ENCODE assay signal across 21 mouse cellular contexts in the genomic region with DNA sequence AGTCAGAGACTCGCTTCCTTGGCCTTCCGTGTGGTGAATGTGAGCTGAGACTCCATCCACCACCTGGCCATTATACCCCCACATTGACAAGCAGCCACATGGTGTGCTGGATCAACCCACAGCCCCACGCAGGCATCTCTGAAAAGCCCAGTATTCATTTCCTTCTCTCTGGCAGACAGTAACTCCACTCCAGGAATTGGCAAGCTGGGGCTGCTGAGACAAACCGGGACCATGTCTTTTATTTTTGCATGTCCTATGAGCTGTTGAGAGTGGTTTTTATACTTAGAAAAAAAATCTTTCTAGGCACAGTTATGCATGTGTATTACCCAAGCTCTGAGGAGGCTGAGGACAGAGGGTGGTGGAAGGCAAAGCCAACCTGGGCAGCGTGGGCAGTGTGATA.
DNase-seq lines count a peak whose midpoint lies in the region; ATAC-seq and TF ChIP-seq lines count a peak whose summit lies in the region.
"Had no signal": no experiment of that assay in that cellular context is flagged by ENCODE, and none has a peak within 500 bp of the region (broad histone marks: within the 10 kb centered on the region; RNA-seq: fewer than 3 reads in every experiment).

No protein-coding gene starts in this region.

- H3K9ac ChIP-seq in midbrain, embryonic 13.5 days (replicated peaks), result no peak overlapping the region
- H3K9ac ChIP-seq in stomach, postnatal 0 days (ENCODE audit: low read length), result no peak overlapping the region
- no peak overlapping the region for H3K9ac ChIP-seq in hindbrain, postnatal 0 days (replicated peaks; ENCODE audit: low read length)
- H3K9ac ChIP-seq: embryonic facial prominence, embryonic 15.5 days; forebrain, embryonic 12.5 days; hindbrain, embryonic 15.5 days; limb, embryonic 12.5 days; liver, embryonic 14.5 days had no signal

- no peak overlapping the region for H3K27ac ChIP-seq in midbrain, embryonic 13.5 days
- no peak overlapping the region for H3K27ac ChIP-seq in stomach, postnatal 0 days (replicated peaks)
- H3K27ac ChIP-seq in hindbrain, postnatal 0 days, result no peak overlapping the region
- H3K27ac ChIP-seq: embryonic facial prominence, embryonic 15.5 days; forebrain, embryonic 12.5 days; heart, embryonic 10.5 days; hindbrain, embryonic 15.5 days; limb, embryonic 12.5 days; liver, embryonic 14.5 days had no signal

- TF ChIP-seq CTCF in stomach, postnatal 0 days (IDR thresholded peaks at IDR 0.05; ENCODE audit: low read depth), result no peak
- TF ChIP-seq CTCF in hindbrain, postnatal 0 days (IDR thresholded peaks at IDR 0.05; ENCODE audit: low read depth), result no peak

- peak; percentile 57 to 76 for DNase-seq in cerebellum, postnatal 14 days
- peak; percentile 33 for DNase-seq in left cerebral cortex, adult 11 months (ENCODE audit: low spot score)
- DNase-seq in right cerebral cortex, postnatal 10 days (ENCODE audit: low spot score in 2 of 2), result peak; percentile 70 to 81
- no peak for DNase-seq in stomach, postnatal 0 days (ENCODE audit: low spot score)
- no peak for DNase-seq in hindbrain, postnatal 0 days (ENCODE audit: low spot score)
- DNase-seq: adrenal gland, postnatal 14 days; gastrocnemius, postnatal 10 days; kidney, adult 18-20 months; kidney, postnatal 25 days; thymus, postnatal 14 days had no signal

- no peak for TF ChIP-seq EP300 in stomach, postnatal 0 days (optimal IDR thresholded peaks at IDR 0.05)

- H3K9me3 ChIP-seq in midbrain, embryonic 13.5 days, result no peaks in the 10 kb centered on the region
- H3K9me3 ChIP-seq in stomach, postnatal 0 days (ENCODE audit: control insufficient read depth, low read length), result no peaks in the 10 kb centered on the region
- H3K9me3 ChIP-seq in hindbrain, postnatal 0 days (ENCODE audit: low read length), result no peaks in the 10 kb centered on the region
- H3K9me3 ChIP-seq: embryonic facial prominence, embryonic 15.5 days; forebrain, embryonic 12.5 days; heart, embryonic 10.5 days; hindbrain, embryonic 15.5 days; limb, embryonic 12.5 days; megakaryocyte, embryonic 14.5 days had no signal

- no peaks in the 10 kb centered on the region for H3K27me3 ChIP-seq in midbrain, embryonic 13.5 days
- no peaks in the 10 kb centered on the region for H3K27me3 ChIP-seq in stomach, postnatal 0 days (ENCODE audit: control insufficient read depth, insufficient read depth, low read length)
- H3K27me3 ChIP-seq in hindbrain, postnatal 0 days (ENCODE audit: insufficient read depth, low read length), result no peaks in the 10 kb centered on the region
- H3K27me3 ChIP-seq: forebrain, embryonic 12.5 days; hindbrain, embryonic 15.5 days; limb, embryonic 12.5 days had no signal

- no peaks in the 10 kb centered on the region for H3K36me3 ChIP-seq in midbrain, embryonic 13.5 days
- H3K36me3 ChIP-seq in stomach, postnatal 0 days (ENCODE audit: control insufficient read depth, insufficient read depth, low read length), result no peaks in the 10 kb centered on the region
- H3K36me3 ChIP-seq in hindbrain, postnatal 0 days (ENCODE audit: insufficient read depth, low read length), result no peaks in the 10 kb centered on the region
- H3K36me3 ChIP-seq: embryonic facial prominence, embryonic 15.5 days; forebrain, embryonic 12.5 days; heart, embryonic 10.5 days; hindbrain, embryonic 15.5 days; limb, embryonic 12.5 days had no signal

- WGBS in midbrain, embryonic 13.5 days, result 74% methylated on average over 5 of the region's 5 CpGs
- WGBS in stomach, postnatal 0 days, result 69% methylated on average over 5 of the region's 5 CpGs
- WGBS in hindbrain, postnatal 0 days, result 45% methylated on average over 5 of the region's 5 CpGs

- no peak overlapping the region for H3K4me2 ChIP-seq in midbrain, embryonic 13.5 days (replicated peaks)
- no peak overlapping the region for H3K4me2 ChIP-seq in stomach, postnatal 0 days (replicated peaks; ENCODE audit: low read depth)
- no peak overlapping the region for H3K4me2 ChIP-seq in hindbrain, postnatal 0 days (ENCODE audit: low read depth, low read length)
- H3K4me2 ChIP-seq: embryonic facial prominence, embryonic 15.5 days; forebrain, embryonic 12.5 days; hindbrain, embryonic 15.5 days; limb, embryonic 12.5 days had no signal

- ATAC-seq in cerebellum, adult (ENCODE audit: insufficient number of reproducible peaks, low FRiP score, low TSS enrichment), result no peak
- ATAC-seq in frontal cortex, adult (ENCODE audit: low TSS enrichment), result peak; percentile 94
- no peak for ATAC-seq in midbrain, embryonic 13.5 days
- no peak for ATAC-seq in stomach, postnatal 0 days (ENCODE audit: low FRiP score, low TSS enrichment)
- no peak for ATAC-seq in hindbrain, postnatal 0 days
- ATAC-seq: lung, postnatal 0 days had no signal

- peaks cover 6% of the 10 kb centered on the region; the same call in 1 of the 2 replicates for H3K4me1 ChIP-seq in midbrain, embryonic 13.5 days (replicated peaks)
- H3K4me1 ChIP-seq in stomach, postnatal 0 days (replicated peaks; ENCODE audit: control insufficient read depth, insufficient read depth), result no peaks in the 10 kb centered on the region
- H3K4me1 ChIP-seq in hindbrain, postnatal 0 days (ENCODE audit: insufficient read depth, low read length), result no peaks in the 10 kb centered on the region
- H3K4me1 ChIP-seq: hindbrain, embryonic 15.5 days; megakaryocyte, embryonic 14.5 days had no signal

- H3K4me3 ChIP-seq in midbrain, embryonic 13.5 days (replicated peaks), result no peak overlapping the region
- no peak overlapping the region for H3K4me3 ChIP-seq in stomach, postnatal 0 days (ENCODE audit: low read depth, low read length)
- no peak overlapping the region for H3K4me3 ChIP-seq in hindbrain, postnatal 0 days (ENCODE audit: low read length)
- H3K4me3 ChIP-seq: embryonic facial prominence, embryonic 15.5 days; forebrain, embryonic 12.5 days; heart, embryonic 10.5 days; hindbrain, embryonic 15.5 days; limb, embryonic 12.5 days; megakaryocyte, embryonic 14.5 days had no signal

Comparison
In these comparisons a context has a peak if more than half of its experiments do, and no peak if none do; other contexts are left out.
1. DNase-seq: peak in cerebellum, postnatal 14 days (2 of 2), left cerebral cortex, adult 11 months (single experiment) and right cerebral cortex, postnatal 10 days (2 of 2); none in stomach, postnatal 0 days (single experiment) and hindbrain, postnatal 0 days (single experiment).